Mouse (Mus musculus) c-Kit-positive CD71-positive TER-119-positive erythroid progenitor cells, embryonic 14.5 days (primary cell): ENCODE measurements around the gene Fxyd4.

Experiments
- DNase-seq: peaks from one replicate; pipeline ENCODE4 v3.0.0-alpha.2; 2013; ENCODE audit warnings: low spot score

The Fxyd4 gene

DNA sequence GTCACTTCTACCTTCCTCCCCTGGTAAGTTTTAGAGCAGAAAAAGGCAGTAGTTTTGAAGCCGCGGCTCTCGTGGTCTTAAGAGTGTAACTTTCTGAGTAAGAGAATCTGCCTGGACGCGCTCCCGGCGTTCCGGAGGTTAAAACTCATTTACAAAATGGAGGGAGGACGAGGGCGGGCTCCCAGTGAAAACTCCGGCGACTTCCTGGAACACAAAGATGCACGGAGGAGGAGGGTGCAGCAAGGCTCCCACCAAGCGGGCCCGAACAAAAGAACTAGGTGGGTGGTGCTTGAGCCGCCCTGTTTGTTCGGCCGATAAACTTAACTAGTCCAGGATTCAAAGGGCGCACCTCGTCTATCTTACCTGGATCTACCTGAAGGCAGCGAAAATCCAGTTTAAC, 19.9 kb downstream of the Fxyd4 start:
- peak; percentile 73 for DNase-seq

- peak; percentile 89 for DNase-seq
Observed at GRCm38 (mm10) chr6:117916737-117917426, 20.6 kb downstream of the Fxyd4 start.

- DNase-seq: no peak
Observed at GRCm38 (mm10) chr6:117916205-117916736, 21.2 kb downstream of the Fxyd4 start.

DNA sequence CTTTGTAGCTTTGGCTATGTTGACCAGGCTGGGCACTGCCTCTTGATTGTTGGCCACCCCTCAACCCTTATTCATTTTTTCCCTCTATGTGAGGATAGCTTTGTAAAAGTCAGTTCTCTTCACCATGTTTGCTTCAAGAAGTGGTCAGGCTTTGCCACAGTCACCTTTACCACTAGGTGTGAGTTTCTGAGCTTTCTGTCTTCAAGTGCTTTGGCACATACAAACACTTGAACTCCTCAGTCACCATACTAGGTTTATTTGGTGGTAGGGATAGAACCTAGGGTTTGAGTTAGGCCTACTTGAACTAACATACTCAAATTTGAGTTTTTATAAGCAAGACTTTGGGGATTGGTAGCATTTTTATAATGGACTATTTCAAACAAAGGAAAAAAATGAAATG, 23.0 kb downstream of the Fxyd4 start:
- DNase-seq: no peak

- DNase-seq: no peak
Observed at GRCm38 (mm10) chr6:117910120-117910661, 27.3 kb downstream of the Fxyd4 start.

GRCm38 (mm10) chr6:117908424-117908900, 29.0 kb downstream of the Fxyd4 start:
- DNase-seq: no peak

- no peak for DNase-seq
Observed at GRCm38 (mm10) chr6:117907979-117908355, 29.5 kb downstream of the Fxyd4 start.

DNA sequence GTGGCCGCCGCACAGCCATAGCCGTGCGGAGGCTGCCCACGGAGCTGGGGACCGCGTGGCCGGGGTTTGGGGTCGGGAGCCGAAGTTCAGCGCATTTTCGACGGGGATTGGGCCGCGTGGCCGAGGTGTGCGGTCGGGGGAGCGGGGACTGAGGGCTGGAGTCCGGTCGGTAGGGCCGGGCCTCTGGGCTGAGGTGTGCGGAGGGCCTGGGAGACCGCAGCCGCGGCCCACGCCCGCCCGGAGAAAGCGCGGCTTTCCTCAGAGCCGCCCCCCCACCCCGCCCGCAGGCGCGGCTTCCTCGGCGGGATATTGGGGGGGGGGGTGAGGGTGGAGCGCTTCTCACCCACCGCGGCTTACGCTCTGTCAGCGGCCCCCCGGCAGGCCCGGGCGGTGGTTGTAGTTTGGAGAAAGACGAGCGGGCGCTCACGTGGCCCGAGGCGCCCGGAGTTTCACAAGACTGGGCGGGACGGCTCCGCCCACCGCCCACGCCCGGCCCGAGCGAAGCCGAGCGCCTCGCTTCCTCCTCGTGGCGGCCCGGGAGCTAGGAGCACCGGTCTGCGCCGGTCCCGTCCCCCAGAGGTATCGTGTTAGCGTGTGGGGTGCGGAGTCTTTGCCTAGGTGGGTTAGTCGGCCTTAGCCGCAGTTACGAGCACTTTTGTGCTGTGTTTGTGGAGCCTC, 30.1 kb downstream of the Fxyd4 start:
- DNase-seq: peak; percentile 88

DNA sequence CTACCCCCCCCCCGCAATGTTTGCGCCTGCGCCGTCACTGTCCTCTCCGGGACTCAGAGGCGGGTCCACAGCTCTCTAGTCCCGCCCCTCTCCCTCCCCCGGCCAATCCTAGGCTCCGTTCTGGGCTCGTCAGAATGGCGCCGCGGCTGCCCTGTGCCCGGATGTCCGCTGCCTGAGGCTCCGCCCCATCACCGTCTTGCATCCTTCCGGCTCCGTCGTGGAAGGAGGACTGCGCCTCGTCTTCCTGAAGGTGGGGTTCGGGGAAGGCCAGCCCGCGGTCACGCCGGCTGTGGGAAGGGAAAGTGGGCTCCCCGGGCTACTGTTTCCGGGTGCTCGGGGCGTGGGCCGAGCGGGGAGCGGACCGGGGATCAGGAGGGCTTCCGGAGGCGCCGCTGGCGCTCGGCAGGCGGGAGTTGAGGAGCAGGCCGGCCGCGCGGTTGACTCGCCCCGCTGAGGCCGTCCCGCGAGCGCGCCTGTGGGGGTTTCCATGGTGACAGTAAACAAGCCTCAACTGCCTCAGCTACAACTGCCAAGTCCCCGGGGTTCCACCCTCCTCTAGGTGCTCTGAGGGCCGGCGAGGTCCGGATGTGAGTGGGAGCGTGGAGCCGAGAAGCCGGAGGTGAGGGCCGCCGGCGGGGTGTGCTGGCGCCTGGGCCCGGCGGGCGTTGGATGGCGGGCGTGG, 30.8 kb downstream of the Fxyd4 start:
- peak; percentile 96 for DNase-seq

GRCm38 (mm10) chr6:117906015-117906531, 31.4 kb downstream of the Fxyd4 start:
- no peak for DNase-seq

DNA sequence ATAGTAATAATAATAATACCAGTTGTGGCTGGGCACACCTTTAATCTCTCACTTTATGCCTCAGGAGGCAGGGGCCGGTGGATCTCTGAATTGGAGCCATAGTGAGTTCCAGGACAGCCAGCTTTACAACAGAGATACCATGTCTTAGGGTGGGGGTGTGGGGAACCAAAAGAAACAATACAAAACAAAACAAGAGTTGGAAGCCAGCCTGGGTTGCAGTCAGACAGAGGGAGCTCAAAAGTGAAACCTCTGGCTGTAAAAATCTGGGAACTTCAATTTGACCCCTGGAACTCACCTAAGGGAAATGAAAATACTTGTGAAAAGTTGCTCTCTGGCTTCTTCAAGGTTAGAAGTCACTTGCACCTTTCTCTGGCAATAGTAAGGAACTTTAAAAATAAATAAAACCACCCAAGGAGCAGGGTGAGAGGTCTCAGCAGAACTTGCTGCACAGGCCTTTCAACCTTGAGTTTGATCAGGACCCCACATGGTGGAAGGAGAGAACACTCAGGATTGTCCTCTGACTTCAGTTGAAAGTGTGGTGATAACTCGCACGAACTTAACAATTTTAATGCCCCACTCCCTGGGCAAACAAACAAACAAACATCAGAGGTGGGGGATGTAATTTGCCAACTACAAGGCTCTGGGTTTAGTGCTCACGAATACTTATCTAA, 32.1 kb downstream of the Fxyd4 start:
- no peak for DNase-seq

GRCm38 (mm10) chr6:117903836-117904235, 33.7 kb downstream of the Fxyd4 start:
- no peak for DNase-seq

- no peak for DNase-seq
Observed at GRCm38 (mm10) chr6:117902556-117902955, 34.9 kb downstream of the Fxyd4 start.

DNA sequence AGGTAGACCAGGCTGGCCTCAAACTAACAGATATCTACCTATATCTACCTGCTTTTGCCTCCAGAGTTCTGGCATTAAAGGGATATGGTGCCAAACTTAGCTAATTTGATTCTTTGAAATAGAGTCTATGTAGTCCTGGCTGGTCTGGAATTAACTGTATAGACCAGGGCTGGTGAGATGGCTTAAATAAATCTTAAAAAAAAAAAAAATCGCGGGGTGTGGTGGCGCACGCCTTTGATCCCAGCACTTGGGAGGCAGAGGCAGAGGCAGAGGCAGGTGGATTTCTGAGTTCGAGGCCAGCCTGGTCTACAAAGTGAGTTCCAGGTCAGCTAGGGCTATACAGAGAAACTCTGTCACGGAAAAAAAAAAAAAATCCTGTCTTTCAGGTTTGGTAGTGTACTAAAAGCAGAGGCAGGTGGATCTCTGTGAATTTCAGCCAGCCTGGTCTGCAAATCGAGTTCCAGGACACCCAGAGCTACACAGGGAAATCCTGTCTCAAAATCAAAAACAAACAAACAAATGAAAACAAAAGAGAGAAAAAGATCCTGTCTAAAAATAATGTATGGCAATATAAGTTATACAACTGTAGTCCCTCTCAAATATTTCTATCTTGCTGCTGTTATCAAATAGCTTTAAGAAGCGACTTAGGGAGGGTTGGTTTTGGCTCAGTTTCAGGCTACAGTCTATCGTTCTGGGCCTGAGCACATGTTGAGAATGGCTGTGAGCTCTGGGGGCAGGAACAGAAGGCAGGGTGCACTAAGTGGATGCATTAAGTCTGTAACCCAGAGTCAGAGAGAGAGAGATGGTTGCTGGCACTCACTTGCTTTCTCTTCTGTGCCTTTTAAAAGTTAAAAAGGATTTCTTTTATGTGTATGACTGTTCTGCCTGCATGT, 35.7 kb downstream of the Fxyd4 start:
- DNase-seq: no peak

- no peak for DNase-seq
Observed at GRCm38 (mm10) chr6:117900126-117901080, 37.1 kb downstream of the Fxyd4 start, which contains the start of gene Hnrnpf. TSS of gene Hnrnpf (plus strand) at chr6:117900324.

- no peak for DNase-seq
Observed at GRCm38 (mm10) chr6:117897800-117898199, 39.7 kb downstream of the Fxyd4 start.

- DNase-seq: no peak
Observed at GRCm38 (mm10) chr6:117893435-117893834, 44.1 kb downstream of the Fxyd4 start.

- no peak for DNase-seq
Observed at GRCm38 (mm10) chr6:117892386-117892785, 45.1 kb downstream of the Fxyd4 start.
